Mouse (Mus musculus): ENCODE measurements around the gene Shb. TPM values are rescaled to one million over a fixed set of nuclear protein-coding genes. Genes with fewer than 3 reads are reported as not detected.

Shb gene
- total RNA-seq, 2 experiments from 2014 or later, result 11.0 to 11.6 TPM

DNA sequence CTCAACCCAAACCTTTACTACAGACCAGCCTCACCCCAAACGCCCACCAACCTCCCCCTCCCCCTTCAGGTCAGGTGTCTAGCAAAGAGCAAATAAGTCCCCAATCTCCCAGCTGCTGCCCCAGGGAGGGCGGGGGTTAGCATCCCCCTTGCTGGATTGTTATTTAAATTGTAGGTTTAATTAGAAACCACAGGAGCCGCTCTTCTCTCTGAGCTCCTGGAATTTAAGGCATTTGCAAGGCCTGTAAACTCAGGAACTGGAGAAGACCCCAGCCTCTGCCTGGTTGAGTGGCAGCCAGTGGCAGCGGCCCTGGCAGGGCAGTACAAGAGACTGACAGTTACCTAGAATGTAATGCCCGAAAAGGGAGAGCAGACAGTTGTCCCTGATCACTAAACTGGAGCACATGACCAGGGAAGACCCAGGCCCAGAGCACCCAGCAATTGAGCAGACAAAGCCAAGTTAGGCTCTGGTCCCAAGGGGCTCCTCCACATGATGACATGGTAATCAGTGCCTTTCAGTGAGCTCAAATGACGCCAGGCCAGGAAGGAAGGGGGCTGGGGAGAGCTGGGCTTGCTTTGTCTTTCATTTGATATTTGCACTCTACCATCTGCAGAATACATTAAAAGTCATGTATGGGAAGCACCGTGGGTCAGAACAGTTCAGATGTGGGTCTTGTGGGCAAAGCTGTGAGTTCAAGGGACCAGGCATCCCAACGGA, 42.1 kb downstream of the Shb start:
- DNase-seq (ENCODE audit: extremely low spot score in 1 of 2, low spot score in 2 of 2), result no peak

DNA sequence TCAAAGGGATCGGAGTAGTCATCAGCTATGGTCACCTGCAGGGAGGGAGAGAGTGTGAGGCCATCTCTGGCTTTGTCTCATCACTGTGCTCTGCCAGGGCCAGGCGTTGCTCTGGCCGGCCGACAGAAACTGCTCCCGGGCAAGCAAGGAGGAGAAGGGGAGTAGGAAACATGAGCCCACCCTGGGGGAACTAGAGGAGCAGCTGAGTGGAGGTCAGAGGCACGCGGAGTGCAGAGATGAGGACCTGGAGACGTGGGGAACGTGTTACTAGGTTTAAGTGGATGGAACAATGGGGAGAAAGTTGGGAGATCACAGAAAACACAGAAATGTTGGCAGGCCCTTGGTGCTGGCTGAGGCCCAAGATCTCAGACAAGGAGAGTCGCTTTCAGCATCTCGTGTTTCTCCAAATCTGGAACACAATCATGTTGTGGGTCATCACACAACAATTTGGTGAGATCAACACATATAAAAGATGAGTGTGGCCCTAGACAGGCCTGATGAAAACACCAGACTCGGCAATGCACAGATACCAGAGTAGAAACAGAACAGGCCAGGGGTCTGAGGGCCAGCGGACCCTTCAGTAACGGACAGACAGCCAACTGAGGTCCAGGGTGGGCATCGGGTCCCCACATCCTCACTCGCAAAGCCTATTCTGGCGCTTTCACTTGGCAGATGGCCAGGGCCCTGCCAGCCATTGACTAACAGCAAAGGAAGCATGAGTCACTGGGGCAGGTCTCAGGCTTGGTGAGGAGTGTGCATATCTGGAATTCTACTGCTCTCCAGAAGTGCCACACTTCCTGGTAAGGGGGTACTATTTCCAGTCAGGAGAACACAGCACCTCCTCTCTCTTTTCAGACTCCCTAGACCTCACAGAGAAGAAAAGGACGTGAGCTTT, 42.9 kb downstream of the Shb start:
- intact Hi-C loops (cut with DNase I), result no loop called here
- peak overlapping the region; percentile 32 for H3K27ac ChIP-seq
- TF ChIP-seq CTCF (IDR thresholded peaks at IDR 0.05), result no peak
- peak; percentile 35 to 51 for DNase-seq (ENCODE audit: extremely low spot score in 1 of 2, low spot score in 2 of 2)
- H3K4me3 ChIP-seq, result no peak overlapping the region

More for the DNA sequence above, 42.1 kb downstream of the Shb start:
- Histone ChIP-seq H3K4me3 (no peak overlapping the region), H3K27ac (peak overlapping the region; percentile 32)
- intact Hi-C loops (cut with DNase I), result no loop called here
- TF ChIP-seq CTCF (IDR thresholded peaks at IDR 0.05), result no peak

DNA sequence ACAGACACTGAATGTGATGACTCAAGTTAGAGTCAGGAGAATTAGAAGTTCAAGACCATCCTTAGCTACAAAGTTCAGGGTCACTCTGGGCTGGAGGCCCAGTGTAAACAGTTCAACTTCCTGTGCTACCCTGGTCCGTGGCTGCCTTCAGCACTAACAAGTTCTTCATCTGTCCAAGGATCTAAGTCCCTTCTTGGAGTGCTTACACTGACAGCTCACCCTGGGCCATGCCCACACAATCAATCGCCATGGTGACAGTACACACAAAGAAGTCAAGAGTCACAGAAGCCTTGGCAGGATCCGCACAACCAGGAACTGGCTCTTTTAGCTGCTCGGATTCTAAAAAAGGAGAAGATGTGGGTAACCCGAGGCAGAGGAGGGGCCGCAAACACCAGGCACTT, 44.6 kb downstream of the Shb start:
- intact Hi-C loops (cut with DNase I), result no loop called here
- no peak overlapping the region for H3K4me3 ChIP-seq
- no peak for DNase-seq (ENCODE audit: extremely low spot score in 1 of 2, low spot score in 2 of 2)
- H3K27ac ChIP-seq, result no peak overlapping the region
- no peak for TF ChIP-seq CTCF (IDR thresholded peaks at IDR 0.05)

DNA sequence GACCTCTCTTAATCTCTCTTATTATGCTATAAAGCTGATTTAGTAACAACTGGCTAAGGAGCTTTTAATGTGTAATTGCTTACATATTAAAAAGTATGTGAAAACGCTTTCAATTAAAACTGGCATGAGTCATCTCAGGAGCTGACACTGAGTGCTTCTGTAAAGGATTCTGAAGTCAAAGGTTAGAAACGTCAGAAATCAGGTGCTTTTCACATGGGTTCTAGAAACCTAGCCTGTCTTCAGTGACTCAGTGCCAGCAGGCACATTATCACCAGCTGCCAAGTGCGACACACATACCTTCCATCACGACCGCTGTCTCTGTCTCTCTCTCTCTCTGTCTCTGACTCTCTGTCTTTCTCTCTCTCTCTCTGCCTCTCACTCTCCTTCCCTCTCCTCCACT, 47.2 kb downstream of the Shb start:
- no peak overlapping the region for H3K4me3 ChIP-seq
- no peak for TF ChIP-seq CTCF (IDR thresholded peaks at IDR 0.05)
- intact Hi-C loops (cut with DNase I), result no loop called here
- no peak overlapping the region for H3K27ac ChIP-seq
- no peak for DNase-seq (ENCODE audit: extremely low spot score in 1 of 2, low spot score in 2 of 2)

DNA sequence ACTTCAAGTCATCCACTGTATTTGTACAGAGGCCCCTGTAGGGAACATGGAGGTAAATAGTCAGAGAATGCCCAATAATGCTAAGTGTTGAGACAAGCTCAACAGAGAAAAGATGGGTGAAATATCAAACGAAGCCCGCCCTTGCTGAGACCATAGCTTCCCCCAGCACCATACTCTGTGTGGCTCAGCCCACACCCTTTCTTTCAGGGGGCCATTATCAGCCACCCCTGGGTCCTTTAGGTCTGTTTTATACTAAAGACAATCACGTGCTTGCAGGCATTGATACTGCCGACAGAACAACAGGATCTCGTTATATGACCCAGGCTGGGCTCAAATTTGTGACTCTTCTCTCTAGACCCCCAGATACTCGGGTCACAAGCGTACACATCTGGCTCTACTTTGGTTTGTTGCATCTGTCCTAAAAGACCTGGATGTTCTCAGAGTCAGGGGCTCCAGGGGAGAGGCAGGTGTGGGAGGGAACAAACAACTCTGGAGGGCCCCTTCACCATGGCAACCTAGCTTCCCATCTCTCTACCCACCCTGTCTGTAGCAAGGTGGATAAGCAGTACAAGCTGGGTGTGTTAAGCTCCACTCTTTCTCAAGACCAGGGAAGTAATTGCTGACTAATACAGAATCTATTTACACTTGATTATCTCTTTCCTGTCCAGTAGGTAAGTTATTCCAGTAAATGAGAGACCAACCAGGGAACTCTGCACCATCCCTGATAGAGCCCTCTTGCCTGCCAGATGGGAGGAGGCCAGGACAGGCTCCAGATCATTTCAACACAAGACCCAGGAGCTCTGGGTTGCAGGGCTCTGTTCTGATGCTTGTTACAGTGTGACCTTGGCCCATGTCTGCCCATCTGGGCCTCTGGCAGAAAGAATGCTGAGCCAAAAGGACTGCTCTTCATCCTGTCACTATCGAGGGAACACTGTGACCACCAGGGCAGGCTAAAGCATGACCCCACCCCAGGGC, 48.7 kb downstream of the Shb start:
- DNase-seq (ENCODE audit: extremely low spot score in 1 of 2, low spot score in 2 of 2), result no peak
- Histone ChIP-seq H3K4me3 (no peak overlapping the region), H3K27ac (no peak overlapping the region)
- TF ChIP-seq CTCF (IDR thresholded peaks at IDR 0.05), result no peak
- intact Hi-C loops (cut with DNase I), result no loop called here

DNA sequence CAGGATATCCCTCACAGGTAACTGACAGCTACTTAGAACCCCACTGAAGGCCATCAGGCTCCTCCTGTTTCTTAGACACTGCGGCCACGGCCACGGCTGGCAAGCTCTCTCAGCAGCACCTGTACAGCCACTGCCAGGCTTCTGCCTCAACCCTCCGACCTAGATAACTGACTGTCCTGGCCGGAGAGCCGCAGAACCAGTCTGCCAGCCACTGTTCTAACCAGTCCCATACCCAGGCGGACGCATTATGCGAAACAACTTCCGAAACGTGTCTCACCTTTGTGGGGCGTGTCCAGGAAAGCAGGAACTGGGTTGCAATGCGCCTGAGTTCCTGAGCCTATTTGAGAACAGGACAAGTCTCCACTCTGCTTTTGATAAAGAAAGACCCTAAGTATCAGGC, 50.0 kb downstream of the Shb start:
- DNase-seq (ENCODE audit: extremely low spot score in 1 of 2, low spot score in 2 of 2), result no peak
- no peak overlapping the region for H3K27ac ChIP-seq
- TF ChIP-seq CTCF (IDR thresholded peaks at IDR 0.05), result no peak
- no peak overlapping the region for H3K4me3 ChIP-seq
- intact Hi-C loops (cut with DNase I), result no loop called here

DNA sequence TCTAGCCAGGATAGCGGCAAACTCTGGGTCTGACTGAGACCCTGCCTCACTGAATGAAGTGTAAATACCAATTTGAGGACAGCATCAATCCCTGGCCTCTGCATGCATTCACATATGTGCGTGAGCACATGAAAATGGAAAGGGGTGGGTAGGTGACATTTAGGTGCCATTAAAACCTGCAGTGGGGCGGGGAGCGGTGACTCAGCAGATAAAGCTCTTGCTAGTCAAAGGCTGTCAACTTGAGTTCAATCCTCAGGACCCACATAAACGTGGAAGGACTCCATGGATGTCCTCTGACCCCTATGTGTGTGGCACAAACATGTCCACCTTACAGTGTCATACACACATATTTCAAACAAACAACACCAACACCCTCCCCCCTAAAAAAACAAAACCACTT, 50.8 kb downstream of the Shb start:
- TF ChIP-seq CTCF (IDR thresholded peaks at IDR 0.05), result no peak
- no peak overlapping the region for H3K4me3 ChIP-seq
- intact Hi-C loops (cut with DNase I), result no loop called here
- H3K27ac ChIP-seq, result no peak overlapping the region
- no peak for DNase-seq (ENCODE audit: extremely low spot score in 1 of 2, low spot score in 2 of 2)

DNA sequence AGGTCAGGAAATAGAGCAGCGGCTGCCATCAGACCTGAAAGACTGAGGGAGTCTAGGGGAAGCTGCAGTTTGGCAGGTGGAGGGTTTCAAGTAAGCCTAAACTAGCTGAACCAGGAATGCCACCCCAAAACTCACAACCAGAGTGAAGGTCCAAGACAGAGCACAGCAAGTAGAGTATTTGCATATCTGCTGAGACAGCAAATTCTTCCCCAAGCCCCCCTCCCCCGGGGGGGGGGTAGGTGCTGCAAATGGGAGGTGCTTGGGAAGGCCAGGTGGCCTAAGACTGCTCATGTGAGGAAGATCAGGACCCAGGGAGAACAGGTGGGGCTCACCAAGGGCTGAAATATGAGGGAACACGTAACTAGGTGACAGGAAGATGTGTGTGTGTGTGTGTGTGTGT, 51.7 kb downstream of the Shb start:
- DNase-seq (ENCODE audit: extremely low spot score in 1 of 2, low spot score in 2 of 2), result no peak
- no peak overlapping the region for H3K27ac ChIP-seq
- H3K4me3 ChIP-seq, result no peak overlapping the region
- intact Hi-C loops (cut with DNase I), result no loop called here
- no peak for TF ChIP-seq CTCF (IDR thresholded peaks at IDR 0.05)

DNA sequence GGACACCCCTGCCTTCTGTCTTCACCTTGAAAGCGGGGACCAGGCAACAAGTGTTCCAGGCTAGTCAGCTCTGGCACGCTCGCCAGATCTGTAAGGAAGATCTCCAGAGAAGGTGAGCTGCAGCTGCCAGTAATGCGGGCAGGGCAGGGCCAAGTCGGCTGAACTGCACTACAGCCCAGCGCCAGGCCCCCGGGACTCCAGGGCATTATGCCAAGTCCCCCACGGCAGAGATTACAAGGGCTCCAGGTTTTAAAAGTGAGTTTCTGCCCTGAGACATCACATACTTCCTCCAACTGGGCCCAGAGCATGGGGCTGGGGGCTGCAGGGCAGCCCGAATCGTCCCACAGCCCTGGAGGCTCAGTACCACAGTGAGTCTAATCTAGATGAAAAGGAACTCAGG, 52.8 kb downstream of the Shb start:
- intact Hi-C loops (cut with DNase I), result loop anchor here (5.0 kb wide), 1 partner anchor 48 kb away; no protein-coding TSS in a partner anchor
- DNase-seq (ENCODE audit: extremely low spot score in 1 of 2, low spot score in 2 of 2), result no peak
- no peak for TF ChIP-seq CTCF (IDR thresholded peaks at IDR 0.05)
- no peak overlapping the region for H3K27ac ChIP-seq
- H3K4me3 ChIP-seq, result no peak overlapping the region

DNA sequence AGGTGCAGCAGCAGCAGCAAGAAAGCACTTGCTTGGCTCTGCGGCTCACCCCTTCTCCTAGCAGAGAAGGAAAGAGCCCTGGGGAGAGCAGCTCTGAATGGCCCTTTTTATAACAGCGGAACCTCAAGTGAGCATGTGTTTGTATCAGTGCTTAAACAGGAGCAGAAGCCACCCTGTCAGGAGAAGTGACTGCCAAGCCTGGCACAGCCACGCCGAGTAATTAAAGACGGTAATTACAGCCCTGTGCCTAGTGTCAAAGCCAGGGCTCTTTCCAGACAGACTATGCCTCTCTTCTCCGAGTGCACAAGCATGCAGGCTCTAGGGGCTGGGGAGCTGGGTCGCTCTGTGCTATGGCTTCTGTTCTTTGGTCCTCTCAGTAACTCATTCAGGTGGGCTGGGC, 54.1 kb downstream of the Shb start:
- intact Hi-C loops (cut with DNase I), result loop anchor here (1.0 to 5.0 kb wide), 2 partner anchors 11 to 49 kb away; no protein-coding TSS in a partner anchor
- TF ChIP-seq CTCF (IDR thresholded peaks at IDR 0.05), result no peak
- Histone ChIP-seq H3K4me3 (no peak overlapping the region), H3K27ac (no peak overlapping the region)
- DNase-seq (ENCODE audit: extremely low spot score in 1 of 2, low spot score in 2 of 2), result peak in 1 of 2 experiments; percentile 47

DNA sequence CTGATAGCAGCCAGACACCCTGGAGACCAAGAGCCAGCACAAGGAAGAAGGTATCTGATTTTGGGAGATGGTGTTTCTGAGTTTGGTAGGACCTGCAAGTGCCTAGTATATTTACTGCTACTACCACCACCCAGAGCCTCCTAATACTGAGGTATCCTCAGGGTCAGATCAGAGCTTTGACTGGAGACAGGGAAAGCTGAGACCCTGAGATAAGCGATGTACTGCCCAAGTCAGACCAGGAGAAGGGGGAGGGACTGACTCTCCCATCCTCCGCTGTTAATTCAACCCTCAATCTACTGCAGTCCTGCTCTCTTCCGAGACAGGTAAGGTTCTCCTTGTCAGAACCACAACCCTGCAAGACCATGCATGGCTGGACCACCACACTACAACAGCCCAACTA, 55.2 kb downstream of the Shb start:
- intact Hi-C loops (cut with DNase I), result loop anchor here (5.0 kb wide), 1 partner anchor 50 kb away; no protein-coding TSS in a partner anchor
- no peak overlapping the region for H3K27ac ChIP-seq
- H3K4me3 ChIP-seq, result no peak overlapping the region
- no peak for TF ChIP-seq CTCF (IDR thresholded peaks at IDR 0.05)
- DNase-seq (ENCODE audit: extremely low spot score in 1 of 2, low spot score in 2 of 2), result no peak

All from left cerebral cortex, adult 2 months (tissue).